Mouse (Mus musculus): ENCODE measurements around the gene Kras. TPM values are rescaled to one million over a fixed set of nuclear protein-coding genes. Genes with fewer than 3 reads are reported as not detected.
A peak's percentile ranks its signal among the peaks of the same experiment; 100 is the strongest.

Kras gene
- total and polyA plus RNA-seq, 2 experiments from 2014 or later, result 36.0 to 80.2 TPM

- Histone ChIP-seq H3K36me3 (ENCODE audit: insufficient read depth, low read length) (no peaks in the 10 kb centered on the region), H3K27ac (ENCODE audit: low read depth, low read length) (no peak overlapping the region), H3K9me3 (ENCODE audit: low read length) (no peaks in the 10 kb centered on the region), H3K4me1 (ENCODE audit: insufficient read depth, low read length) (no peaks in the 10 kb centered on the region), H3K4me3 (ENCODE audit: low read depth, low read length) (no peak overlapping the region), H3K27me3 (ENCODE audit: insufficient read depth, low read length) (no peaks in the 10 kb centered on the region), H3K4me2 (ENCODE audit: low read depth, low read length, poor library complexity, severe bottlenecking) (no peak overlapping the region), H3K9ac (replicated peaks; ENCODE audit: low read length, poor library complexity, severe bottlenecking) (no peak overlapping the region)
- ATAC-seq (ENCODE audit: low FRiP score) (no peak), DNase-seq (ENCODE audit: low spot score) (no peak)
- WGBS, result 78% methylated on average over 4 of the region's 4 CpGs
- TF ChIP-seq CTCF (IDR thresholded peaks at IDR 0.05), result no peak
Observed at GRCm38 (mm10) chr6:145285656-145286055, 35.6 kb upstream of the Kras start.

- DNase-seq (ENCODE audit: low spot score) (no peak), ATAC-seq (ENCODE audit: low FRiP score) (no peak)
- H3K9ac ChIP-seq (replicated peaks; ENCODE audit: low read length, poor library complexity, severe bottlenecking), result no peak overlapping the region
- WGBS, result 88% methylated on average over 8 of the region's 8 CpGs
- H3K4me3 ChIP-seq (ENCODE audit: low read depth, low read length), result no peak overlapping the region
- H3K9me3 ChIP-seq (ENCODE audit: low read length), result no peaks in the 10 kb centered on the region
- H3K36me3 ChIP-seq (ENCODE audit: insufficient read depth, low read length), result no peaks in the 10 kb centered on the region
- no peaks in the 10 kb centered on the region for H3K4me1 ChIP-seq (ENCODE audit: insufficient read depth, low read length)
- TF ChIP-seq CTCF (IDR thresholded peaks at IDR 0.05), result no peak
- no peak overlapping the region for H3K4me2 ChIP-seq (ENCODE audit: low read depth, low read length, poor library complexity, severe bottlenecking)
- no peaks in the 10 kb centered on the region for H3K27me3 ChIP-seq (ENCODE audit: insufficient read depth, low read length)
- no peak overlapping the region for H3K27ac ChIP-seq (ENCODE audit: low read depth, low read length)
Observed at GRCm38 (mm10) chr6:145284286-145284685, 34.2 kb upstream of the Kras start.

GRCm38 (mm10) chr6:145277138-145277763, 27.2 kb upstream of the Kras start:
- WGBS, result 40% methylated on average over 9 of the region's 9 CpGs
- H3K9me3 ChIP-seq (ENCODE audit: low read length), result no peaks in the 10 kb centered on the region
- H3K4me3 ChIP-seq (ENCODE audit: low read depth, low read length), result no peak overlapping the region
- no peaks in the 10 kb centered on the region for H3K36me3 ChIP-seq (ENCODE audit: insufficient read depth, low read length)
- TF ChIP-seq CTCF (IDR thresholded peaks at IDR 0.05), result no peak
- ATAC-seq (ENCODE audit: low FRiP score) (no peak), DNase-seq (ENCODE audit: low spot score) (no peak)
- H3K4me2 ChIP-seq (ENCODE audit: low read depth, low read length, poor library complexity, severe bottlenecking), result no peak overlapping the region
- no peak overlapping the region for H3K27ac ChIP-seq (ENCODE audit: low read depth, low read length)
- no peaks in the 10 kb centered on the region for H3K4me1 ChIP-seq (ENCODE audit: insufficient read depth, low read length)
- H3K9ac ChIP-seq (replicated peaks; ENCODE audit: low read length, poor library complexity, severe bottlenecking), result no peak overlapping the region
- H3K27me3 ChIP-seq (ENCODE audit: insufficient read depth, low read length), result no peaks in the 10 kb centered on the region

- peak; percentile 66 for DNase-seq (ENCODE audit: low spot score)
- no peak for TF ChIP-seq CTCF (IDR thresholded peaks at IDR 0.05)
- Histone ChIP-seq H3K4me3 (ENCODE audit: low read depth, low read length) (no peak overlapping the region), H3K36me3 (ENCODE audit: insufficient read depth, low read length) (no peaks in the 10 kb centered on the region), H3K4me2 (ENCODE audit: low read depth, low read length, poor library complexity, severe bottlenecking) (peak overlapping the region; percentile 35; the same call in 1 of the 2 replicates), H3K9ac (replicated peaks; ENCODE audit: low read length, poor library complexity, severe bottlenecking) (no peak overlapping the region), H3K27me3 (ENCODE audit: insufficient read depth, low read length) (no peaks in the 10 kb centered on the region), H3K4me1 (ENCODE audit: insufficient read depth, low read length) (no peaks in the 10 kb centered on the region), H3K9me3 (ENCODE audit: low read length) (no peaks in the 10 kb centered on the region), H3K27ac (ENCODE audit: low read depth, low read length) (no peak overlapping the region)
- WGBS, result 6% methylated on average over 17 of the region's 17 CpGs
- no peak for ATAC-seq (ENCODE audit: low FRiP score)
Observed at GRCm38 (mm10) chr6:145276265-145276780, 26.3 kb upstream of the Kras start.

GRCm38 (mm10) chr6:145275586-145276219, 25.7 kb upstream of the Kras start:
- DNase-seq (ENCODE audit: low spot score) (no peak), ATAC-seq (ENCODE audit: low FRiP score) (no peak)
- H3K27ac ChIP-seq (ENCODE audit: low read depth, low read length), result no peak overlapping the region
- no peaks in the 10 kb centered on the region for H3K27me3 ChIP-seq (ENCODE audit: insufficient read depth, low read length)
- H3K4me3 ChIP-seq (ENCODE audit: low read depth, low read length), result no peak overlapping the region
- no peak overlapping the region for H3K9ac ChIP-seq (replicated peaks; ENCODE audit: low read length, poor library complexity, severe bottlenecking)
- peak overlapping the region; percentile 35; the same call in 1 of the 2 replicates for H3K4me2 ChIP-seq (ENCODE audit: low read depth, low read length, poor library complexity, severe bottlenecking)
- no peaks in the 10 kb centered on the region for H3K9me3 ChIP-seq (ENCODE audit: low read length)
- no peaks in the 10 kb centered on the region for H3K4me1 ChIP-seq (ENCODE audit: insufficient read depth, low read length)
- 51% methylated on average over 6 of the region's 6 CpGs for WGBS
- TF ChIP-seq CTCF (IDR thresholded peaks at IDR 0.05), result no peak
- H3K36me3 ChIP-seq (ENCODE audit: insufficient read depth, low read length), result no peaks in the 10 kb centered on the region

GRCm38 (mm10) chr6:145273971-145274620, 24.1 kb upstream of the Kras start:
- DNase-seq (ENCODE audit: low spot score) (no peak), ATAC-seq (ENCODE audit: low FRiP score) (no peak)
- 78% methylated on average over 12 of the region's 12 CpGs for WGBS
- Histone ChIP-seq H3K4me3 (ENCODE audit: low read depth, low read length) (no peak overlapping the region), H3K4me1 (ENCODE audit: insufficient read depth, low read length) (no peaks in the 10 kb centered on the region), H3K27ac (ENCODE audit: low read depth, low read length) (no peak overlapping the region), H3K27me3 (ENCODE audit: insufficient read depth, low read length) (no peaks in the 10 kb centered on the region), H3K36me3 (ENCODE audit: insufficient read depth, low read length) (no peaks in the 10 kb centered on the region), H3K4me2 (ENCODE audit: low read depth, low read length, poor library complexity, severe bottlenecking) (no peak overlapping the region), H3K9me3 (ENCODE audit: low read length) (no peaks in the 10 kb centered on the region), H3K9ac (replicated peaks; ENCODE audit: low read length, poor library complexity, severe bottlenecking) (no peak overlapping the region)
- no peak for TF ChIP-seq CTCF (IDR thresholded peaks at IDR 0.05)

Measured in midbrain, postnatal 0 days (tissue).